Mouse (Mus musculus): ENCODE data around the gene Ptpn18.
"Not testable (repeated sequence)": the region's sequence is repeated elsewhere in the genome, so short reads cannot be mapped to it uniquely, and the experiment has no call there.

Gene Ptpn18

DNA sequence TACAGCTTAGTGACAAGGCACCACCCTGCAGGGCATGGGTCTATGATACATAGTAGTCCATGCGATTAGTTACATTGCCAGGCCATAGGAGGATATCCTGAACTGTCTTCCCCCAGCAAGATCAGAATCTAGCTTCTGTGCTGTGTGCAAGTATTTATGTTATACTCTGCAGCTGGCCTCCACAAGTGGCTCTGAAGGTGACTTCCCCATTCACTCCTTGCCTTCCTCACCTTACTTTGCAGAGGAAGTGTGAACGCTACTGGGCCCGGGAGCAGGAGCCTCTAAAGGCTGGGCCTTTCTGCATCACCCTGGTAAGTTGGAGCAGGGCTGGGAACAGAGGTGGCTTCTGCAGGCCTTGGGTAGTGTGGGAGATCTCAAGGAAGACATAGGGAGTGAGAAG lies 8.5 kb downstream of the Ptpn18 start:
- DNase-seq = no peak

DNA sequence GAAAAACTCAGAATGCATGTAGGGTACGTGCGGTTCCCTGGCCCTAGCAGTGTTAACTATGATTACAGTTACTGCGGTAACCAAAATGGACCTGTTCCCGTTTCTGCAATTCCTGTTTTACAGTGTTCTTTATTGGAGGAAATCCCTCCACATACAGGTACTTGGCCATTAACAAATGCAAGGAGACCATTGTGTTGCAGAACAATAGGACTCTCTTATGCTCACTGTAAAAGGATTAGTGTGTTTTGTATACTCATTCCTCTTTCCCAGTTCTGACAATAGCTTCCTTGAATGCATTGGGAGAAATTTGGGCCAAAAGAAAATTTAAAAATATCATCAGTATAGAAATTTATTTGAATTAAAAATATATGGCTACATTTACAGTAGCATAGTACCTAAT lies 8.9 kb downstream of the Ptpn18 start:
- no peak for DNase-seq

DNA sequence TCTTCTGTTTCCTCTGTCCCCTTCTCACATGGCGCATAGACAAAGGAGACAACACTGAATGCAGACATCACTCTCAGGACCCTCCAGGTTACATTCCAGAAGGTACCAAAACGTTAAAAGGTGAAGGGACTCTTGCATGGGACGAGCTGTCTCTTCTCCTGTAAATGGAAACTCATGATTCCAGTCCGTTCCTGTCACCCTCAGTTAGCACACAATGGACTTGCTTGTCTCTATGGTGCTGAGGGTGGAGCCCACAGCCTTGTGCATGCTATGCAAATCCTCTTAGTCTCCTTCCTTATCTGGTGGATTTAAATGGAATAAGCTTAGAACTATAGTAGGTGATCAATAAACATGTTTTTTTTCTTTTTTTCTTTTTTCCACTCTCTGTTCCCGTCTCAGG lies 10.2 kb downstream of the Ptpn18 start:
- DNase-seq = no peak

DNA sequence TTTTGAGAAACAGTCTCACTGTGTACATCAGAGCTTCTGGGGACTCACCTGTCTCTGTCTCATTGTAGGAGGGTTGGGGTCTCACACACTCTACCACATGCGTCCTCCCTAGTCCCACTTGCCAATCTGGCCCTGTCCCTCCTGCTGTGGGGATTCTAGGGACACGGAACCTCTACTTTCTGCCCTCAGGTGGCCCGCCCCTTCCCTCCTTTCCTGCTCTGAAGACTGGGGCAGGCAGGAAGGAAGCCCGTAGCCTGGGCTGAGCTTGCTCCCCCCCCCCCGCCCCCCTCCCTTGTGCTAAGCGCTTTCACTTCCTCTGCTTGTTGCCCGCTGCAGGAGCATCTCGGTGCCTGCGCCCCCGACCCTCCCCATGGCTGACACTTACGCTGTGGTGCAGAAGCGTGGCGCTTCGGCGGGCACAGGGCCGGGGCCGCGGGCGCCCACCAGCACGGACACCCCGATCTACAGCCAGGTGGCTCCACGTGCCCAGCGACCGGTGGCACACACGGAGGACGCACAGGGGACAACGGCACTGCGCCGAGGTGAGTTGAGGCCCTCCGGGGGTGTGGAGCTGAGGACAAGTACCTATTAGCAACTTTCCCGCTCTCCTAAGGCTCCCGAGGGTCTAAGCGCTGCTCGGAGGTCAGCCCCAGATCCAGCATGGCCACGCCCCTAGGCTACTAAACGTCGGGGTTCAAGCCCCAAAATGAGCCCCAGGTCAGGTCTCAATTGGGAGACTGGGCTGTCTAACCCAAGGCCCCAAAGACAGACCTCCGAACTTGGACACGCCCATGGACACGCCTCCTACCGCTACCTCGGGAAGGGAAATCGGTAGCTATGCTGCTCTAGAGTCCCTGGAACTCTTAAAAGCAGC lies 13.1 kb downstream of the Ptpn18 start:
- DNase-seq = no peak

DNA sequence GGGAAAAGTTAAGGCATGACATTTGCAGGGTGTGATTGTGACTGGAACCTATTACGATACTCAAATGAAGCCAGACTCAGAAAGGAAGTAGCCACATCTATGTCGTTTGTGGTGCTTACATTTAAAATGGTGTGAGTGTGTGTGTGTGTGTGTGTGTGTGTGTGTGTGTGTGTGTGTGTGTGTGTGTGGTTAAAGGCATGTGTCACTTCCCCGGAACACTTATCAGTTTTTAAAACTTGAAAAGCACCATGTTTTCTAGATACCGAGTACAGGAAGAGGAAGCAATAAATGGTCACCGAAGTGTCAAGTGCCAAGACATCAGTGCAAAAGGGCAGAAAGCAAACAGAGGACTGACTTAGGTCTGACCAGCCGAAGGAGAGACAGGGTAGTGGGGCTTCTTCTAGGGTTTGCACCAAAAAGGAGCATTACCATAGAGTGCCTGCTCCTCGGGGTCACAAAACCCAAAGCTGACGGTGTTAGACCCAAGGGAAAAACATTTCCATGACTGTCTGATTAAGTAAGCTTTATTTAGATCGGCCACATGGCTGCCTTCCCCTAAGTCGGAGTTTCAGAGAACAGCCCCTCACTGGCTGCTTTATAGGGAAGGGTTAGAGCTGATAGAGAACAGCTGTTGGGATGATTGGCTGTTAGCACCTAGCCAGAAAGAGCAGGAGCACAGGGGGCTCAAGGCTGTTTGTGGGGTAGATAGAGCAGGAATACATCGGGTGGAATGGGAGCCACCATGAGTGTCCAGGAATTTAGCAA lies 19.5 kb downstream of the Ptpn18 start:
- no peak for DNase-seq

DNA sequence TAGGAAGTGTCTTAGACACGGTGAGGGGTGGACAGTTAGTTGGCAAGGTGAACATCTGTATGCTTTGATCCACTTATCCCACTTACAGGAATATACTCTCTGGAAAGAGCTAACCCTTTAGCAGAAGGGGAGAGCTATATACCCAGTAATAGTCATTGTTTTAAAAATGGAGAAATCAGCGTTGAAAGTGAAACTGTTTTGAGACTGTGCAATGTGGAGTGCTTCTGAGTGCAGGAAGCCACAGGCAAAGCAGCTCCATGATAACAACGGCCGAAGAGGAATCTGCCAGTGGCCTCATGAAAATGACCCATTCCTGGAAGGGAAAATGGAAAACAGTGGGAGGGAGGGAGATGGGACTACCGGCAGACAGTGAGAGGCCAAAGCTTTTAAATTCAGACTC lies 21.2 kb downstream of the Ptpn18 start:
- DNase-seq = no peak

DNA sequence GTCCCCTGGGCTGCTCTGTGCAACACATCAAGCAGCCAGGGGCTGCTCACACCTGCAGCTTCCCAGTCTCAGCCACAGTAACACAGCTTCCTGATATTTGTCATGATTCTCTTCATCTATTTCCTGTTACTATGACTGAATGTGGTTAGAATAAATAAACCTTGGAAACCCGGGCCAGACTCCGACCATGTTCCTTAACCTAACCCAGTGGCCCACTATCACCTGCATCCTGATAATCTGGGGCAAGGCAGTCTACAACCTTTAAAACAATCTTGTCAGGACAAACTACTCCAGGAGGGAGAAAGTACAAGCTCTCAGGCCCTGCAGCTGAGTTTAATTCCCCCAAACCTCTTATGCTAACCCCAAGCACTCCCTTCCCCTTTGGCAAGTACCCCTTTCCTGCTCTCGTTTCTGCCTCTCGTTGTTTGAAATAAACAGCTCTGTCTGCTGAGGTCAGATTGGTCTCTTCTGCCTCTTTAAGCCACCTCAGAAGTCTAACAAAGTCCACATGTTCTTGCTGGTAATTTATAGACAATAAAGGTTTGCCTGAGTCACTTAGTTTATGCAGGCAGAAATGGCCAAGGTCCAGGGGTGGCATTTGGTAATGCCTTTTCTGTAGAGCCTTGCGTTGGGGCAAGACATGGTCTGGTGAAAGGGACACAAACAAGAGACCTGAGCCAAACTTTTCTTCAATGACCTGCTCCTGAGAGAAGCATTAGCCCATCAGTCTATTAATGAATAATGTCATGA lies 22.5 kb downstream of the Ptpn18 start:
- DNase-seq = no peak

DNA sequence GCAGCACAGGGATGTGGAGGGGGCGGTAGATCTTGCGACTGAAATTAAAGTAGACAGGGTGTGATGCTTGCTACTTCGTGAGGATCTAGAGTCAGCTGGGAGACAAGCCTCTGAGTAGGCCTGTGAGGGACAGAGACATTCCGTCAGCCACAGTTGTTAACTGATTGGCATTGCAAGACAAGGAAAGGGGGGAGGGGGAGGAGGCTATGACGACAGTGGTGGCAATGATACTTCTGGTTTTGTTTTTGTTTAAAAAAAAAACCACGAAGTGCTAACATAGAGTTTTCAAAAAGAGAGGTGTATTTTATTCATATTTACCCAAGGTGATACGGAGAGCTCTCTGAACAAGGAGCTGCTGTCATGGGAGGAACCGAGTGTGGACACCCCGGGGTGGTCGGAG lies 24.9 kb downstream of the Ptpn18 start:
- no peak for DNase-seq

DNA sequence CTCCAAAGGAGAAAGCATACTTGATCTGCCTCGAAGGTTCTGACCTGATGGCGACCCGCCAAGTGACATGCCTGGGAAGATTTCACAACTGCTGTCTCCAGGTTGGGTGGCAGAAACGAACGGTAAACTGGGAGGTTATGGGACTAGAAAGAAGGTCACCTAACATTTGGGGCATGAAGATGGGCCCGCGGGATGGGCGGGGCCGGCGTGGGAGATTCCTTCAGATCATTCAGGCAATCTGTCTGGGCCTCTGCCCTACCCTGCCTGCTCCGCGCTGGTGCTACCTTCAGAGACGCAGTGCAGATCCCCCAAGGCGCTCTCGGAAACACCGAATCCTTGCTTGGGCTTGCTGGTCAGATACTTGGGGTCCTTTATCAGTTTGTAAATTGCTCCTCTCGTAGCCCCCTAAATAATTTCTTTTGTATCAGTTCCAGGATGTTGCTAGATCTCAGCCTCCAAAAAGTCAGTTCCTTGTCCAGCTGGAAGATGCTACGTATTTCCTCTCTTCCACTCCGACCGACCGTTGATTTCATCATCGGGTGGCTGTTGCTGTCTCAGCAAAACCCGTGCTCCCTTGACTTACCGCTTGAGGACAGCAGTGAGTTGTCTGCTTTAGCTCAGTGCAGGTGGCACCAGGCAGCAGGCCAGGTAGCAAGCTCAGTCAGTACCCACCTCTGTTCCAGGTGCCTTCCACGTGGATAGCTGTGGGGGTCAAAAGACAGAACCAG lies 26.1 kb downstream of the Ptpn18 start:
- peak; percentile 78 for DNase-seq

DNA sequence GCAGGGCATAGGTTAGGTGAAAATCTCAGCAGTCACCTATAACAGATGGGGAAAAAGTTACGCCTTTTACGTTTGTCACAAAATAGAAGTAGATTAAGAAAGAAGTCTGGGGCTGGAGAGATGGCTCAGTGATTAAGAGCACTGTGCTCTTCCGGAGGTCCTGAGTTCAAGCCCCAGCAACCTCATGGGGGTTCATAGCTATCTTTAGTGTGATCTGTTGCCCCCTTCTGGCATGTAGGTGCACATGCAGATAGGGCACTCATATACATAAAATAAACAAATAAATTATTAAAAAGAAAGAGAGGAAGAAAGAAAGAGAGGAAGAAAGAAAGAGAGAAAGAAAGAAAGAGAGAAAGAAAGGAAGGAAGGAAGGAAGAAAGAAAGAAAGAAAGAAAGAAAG lies 27.8 kb downstream of the Ptpn18 start:
- DNase-seq = no peak

DNA sequence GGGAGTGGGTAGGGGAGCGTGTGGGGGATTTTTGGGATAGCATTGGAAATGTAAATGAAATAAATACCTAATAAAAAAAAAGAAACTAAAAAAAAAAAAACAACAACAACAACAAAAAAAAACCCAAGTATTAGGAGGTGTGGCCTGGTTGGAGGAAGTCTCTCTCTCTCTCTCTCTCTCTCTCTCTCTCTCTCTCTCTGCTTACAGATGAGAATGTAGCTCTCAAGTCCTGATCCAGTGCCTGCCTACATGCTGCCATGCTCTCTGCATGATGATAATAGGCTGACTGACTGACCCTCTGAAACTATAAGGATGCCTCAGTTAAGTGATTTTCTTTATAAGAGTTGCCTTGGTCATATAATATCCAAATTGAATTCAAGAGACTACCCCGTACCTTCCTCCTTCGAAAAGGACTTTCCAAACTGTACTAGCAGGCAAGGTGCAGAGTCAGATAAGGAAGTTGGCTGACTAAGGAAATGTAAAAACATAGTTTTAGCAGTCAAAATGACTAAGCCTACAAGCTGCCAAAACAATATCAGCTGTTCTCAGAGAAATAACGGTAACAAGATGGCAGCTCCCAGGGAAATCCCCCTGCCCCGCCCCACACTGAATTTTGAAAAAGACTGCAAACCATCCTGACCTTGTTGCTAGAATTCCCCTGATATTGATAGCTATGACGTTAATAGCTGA lies 30.4 kb downstream of the Ptpn18 start:
- no peak for DNase-seq

DNA sequence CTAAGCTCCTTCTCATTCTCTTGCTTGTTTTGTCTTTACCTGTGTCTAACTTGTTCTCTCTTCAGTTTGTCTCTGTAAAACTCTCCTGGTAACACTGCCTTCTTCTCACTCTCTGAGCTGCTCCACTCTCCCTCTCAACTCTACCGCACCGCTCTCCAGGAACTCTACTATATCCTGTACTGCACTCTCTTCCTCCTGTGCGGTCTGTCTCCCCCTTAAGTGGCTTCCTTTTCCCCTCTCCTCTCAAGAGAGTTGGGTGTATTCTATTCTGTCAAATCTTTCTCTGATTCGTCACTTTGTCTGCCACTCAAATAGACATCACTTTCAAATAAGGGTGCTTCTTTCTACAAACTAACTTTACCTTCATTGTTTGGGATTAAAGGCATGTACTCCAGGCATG lies 31.9 kb downstream of the Ptpn18 start:
- no peak for DNase-seq

DNA sequence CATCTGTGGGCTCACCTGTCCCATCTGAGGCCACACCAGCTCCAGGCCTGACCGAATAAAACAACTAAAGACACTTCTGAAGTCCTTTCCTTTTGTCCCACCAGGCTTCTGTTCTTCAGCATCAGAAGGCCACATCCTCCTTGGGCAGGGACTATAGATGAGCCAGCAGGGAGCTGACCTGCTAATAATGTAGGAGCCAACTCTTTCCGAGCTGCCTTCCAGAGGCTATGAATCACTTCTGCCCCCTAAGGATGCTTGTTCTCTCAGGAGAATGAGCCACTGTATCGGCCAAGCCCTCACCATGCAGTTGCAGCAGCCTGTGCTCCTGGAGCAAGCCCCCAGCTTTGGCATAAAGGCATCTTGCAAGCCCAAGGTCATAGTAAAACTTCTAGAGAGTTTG lies 43.4 kb downstream of the Ptpn18 start:
- no peak for DNase-seq

DNA sequence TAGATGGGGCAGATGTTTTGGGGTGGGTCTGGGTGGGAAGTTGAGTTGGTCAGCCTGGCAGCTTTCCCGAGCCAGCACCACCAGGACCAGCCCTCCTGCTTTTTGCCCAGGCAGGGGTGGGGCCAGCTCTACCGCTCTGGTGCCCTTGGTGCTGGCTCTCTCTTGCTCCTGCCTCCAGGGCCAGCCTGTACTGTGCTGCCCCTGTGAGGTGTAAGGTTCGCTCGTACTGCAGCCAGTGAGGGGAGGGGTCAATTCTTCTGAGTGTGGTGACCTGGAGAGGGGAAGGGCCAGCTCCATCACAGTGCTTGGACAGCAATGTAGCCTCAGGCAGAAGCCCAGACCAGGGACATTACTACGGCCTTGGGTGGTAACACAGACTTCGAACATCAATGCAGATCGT lies 45.7 kb downstream of the Ptpn18 start:
- DNase-seq = no peak

DNA sequence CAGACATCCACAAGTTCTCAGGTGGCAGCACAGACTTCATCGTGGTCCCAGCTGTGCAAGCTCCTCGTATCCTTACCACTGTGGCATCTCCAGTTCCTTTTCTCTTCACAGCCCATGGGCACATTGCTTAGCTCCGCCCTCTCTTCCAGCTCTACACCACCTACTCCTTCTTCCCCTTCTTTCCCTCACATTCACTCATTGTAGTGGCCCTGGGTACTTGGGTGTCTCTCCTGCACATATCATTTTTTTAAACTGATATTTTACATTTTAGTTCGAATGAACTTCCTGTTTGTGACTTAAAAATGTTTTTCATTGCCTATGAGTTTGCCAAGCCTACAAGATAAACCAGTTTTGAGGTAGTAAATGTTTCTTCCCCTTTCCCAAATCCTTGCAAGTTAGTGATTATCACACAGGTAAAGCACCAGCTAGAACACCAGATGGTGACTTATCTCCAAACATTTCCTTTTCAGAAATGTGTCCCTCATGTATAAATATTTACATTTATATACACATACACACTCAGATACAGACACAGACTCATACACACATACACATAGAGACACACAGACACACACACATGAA lies 46.5 kb downstream of the Ptpn18 start:
- no peak for DNase-seq

DNA sequence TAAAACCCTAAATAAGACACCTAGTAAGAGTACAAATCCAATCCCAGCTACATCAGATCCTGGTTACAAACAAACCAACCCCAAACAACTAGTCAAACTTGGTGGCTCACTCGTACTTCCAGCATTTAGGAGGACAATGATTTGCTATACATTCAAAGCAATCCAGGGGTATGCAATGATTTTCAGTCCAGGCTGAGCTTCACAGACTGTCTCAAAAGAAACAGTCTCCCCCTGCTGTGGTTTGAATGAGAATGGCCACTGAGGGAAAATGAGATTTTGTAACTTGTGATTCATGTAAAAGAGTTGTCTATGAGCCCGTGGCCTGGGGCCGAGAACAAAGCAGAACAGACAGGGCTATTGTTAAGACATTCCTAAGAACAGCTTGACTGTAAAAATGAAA lies 48.4 kb downstream of the Ptpn18 start:
- DNase-seq = no peak

DNA sequence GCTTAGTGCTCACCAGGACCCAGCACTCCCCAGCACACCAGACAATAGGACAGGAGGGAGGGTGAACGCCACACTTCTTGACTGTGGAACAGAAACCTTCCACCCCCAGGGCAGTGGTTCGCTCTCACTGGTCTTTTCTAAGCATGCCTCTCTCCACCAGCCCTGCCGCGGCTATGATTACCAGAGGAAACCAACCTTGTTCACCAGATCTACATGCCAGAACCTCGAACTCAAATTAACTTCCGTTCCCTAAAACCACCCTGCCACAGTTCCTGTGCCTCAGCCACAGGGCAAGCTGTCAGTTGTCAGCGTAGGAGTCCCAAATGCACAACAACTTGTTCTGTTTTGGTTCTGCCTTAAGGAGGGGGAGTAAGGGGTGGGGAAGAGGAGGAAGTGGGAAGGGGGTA lies 51.0 kb downstream of the Ptpn18 start:
- DNase-seq = no peak

DNA sequence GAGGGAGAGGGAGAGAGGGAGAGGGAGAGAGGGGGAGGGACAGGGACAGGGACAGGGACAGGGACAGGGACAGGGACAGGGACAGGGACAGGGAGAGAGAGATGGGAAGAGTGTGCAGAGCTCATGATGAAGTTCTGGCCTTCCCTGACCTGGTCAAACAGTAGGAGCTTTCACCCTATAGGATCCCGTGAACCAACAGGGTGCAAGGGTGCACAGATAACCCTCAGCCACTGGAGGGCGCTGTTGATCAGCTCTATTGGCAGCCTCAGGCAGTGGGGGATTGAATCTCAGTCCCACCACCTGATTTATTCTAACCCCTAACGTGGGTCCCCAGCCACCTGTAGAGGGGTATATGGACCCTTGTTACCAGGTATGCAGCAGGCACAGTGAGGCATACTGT lies 51.5 kb downstream of the Ptpn18 start:
- DNase-seq = peak; percentile 78

DNA sequence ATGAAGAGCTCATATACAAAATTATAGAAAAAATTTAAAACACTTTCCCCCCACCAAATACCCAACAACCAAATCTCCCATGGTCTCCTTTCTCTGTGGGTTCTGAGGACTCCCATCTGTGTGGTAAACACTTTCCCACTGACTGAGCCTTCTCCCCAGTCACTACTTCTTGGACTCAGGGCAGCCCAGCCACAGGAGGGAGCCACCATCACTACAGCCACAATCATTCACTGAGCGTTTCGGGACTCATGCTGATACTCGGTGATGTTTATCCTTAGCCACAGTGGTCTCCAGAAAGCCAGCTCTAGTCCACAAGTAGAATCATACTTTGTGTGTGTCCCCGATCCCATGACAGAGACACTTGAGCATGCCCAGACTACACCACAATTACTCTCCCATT lies 53.5 kb downstream of the Ptpn18 start:
- no peak for DNase-seq

DNA sequence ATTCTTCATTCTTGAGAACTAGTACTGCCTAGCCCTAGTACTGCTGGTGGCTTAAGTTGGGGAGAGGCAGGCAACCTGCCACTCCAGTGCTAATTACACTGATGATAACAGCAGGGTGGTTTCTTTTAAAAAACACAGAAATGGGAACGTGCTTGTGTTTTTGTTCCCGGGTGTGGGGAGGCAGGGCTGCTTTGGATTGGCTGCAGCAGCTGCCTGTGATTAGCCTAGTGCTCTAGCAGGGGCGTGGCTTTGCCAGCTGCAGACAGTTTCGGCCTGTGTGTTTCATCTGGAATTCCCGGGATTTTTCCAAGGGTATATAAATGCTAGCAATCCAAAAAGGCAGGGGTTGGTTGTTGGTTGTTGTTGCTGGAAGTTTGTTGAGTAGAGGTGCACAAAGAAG lies 57.0 kb downstream of the Ptpn18 start:
- DNase-seq = no peak

DNA sequence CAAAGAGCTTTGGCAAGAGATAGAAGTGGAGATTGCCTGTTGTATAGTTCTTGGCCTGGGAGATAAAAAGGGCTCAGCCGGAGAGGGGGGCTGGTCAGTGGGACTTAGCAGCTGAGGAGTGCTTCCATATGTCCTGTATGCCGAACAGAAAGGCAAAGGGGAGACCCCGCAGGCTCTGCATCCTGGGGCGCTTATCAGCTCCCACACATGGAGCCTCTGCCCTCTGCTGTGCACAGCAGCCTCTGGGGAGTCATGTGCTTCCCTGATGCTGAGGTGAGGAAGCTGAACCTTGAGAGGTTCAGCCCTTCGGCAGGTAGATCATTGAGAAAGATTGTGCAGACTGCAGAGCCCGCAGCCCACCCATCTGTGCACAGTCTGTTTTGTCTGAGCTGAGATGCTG lies 57.7 kb downstream of the Ptpn18 start:
- DNase-seq = not testable (repeated sequence)

DNA sequence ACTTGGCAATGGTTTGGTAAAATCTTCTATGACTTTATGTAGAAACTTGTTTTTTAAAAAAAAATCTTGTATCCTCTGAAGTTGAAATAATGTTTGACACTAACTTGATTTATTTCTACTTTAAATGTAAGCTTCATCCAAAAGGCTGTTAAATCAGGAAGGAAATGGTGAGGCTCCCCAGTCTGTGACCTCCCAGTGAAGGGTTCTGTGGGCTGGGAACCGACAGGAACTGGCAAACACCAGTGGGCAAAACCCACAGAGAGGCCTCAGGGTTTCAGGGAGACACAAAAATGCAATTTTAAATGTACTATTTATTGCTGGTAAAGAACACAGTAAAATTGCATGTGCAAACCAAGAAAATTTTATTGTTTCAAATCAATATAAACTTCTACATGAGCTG lies 58.2 kb downstream of the Ptpn18 start:
- not testable (repeated sequence) for DNase-seq
